In genomic region chr4:58133610-58134309, GRCm38 (mm10) we compare ENCODE assay signal across 24 mouse cellular contexts.
A peak's percentile ranks its signal among the peaks of the same experiment; 100 is the strongest.
DNase-seq lines count a peak whose midpoint lies in the region; ATAC-seq and TF ChIP-seq lines count a peak whose summit lies in the region.
"Had no signal": no experiment of that assay in that cellular context is flagged by ENCODE, and none has a peak within 500 bp of the region (broad histone marks: within the 10 kb centered on the region; RNA-seq: fewer than 3 reads in every experiment).

No protein-coding gene starts in this region.

- no peaks in the 10 kb centered on the region for H3K79me2 ChIP-seq in heart, adult 2 months (replicated peaks; ENCODE audit: control insufficient read depth, insufficient read depth, low read length)

- no peak overlapping the region for H3K27ac ChIP-seq in heart, adult 2 months
- H3K27ac ChIP-seq in lung, embryonic 16.5 days (ENCODE audit: low read length): peak overlapping the region; percentile 34; the same call in 1 of the 2 replicates
- H3K27ac ChIP-seq in forebrain, postnatal 0 days (ENCODE audit: low read depth, low read length): no peak overlapping the region
- H3K27ac ChIP-seq: embryonic facial prominence, embryonic 10.5 days; heart, embryonic 15.5 days; kidney, postnatal 0 days; liver, embryonic 13.5 days; macrophage; stomach, postnatal 0 days had no signal

- H3K4me2 ChIP-seq in lung, embryonic 16.5 days (ENCODE audit: low read depth, low read length): no peak overlapping the region
- no peak overlapping the region for H3K4me2 ChIP-seq in forebrain, postnatal 0 days (ENCODE audit: low read depth)
- H3K4me2 ChIP-seq: heart, embryonic 15.5 days; liver, embryonic 13.5 days had no signal

- no peaks in the 10 kb centered on the region for H3K36me3 ChIP-seq in heart, adult 2 months (ENCODE audit: control insufficient read depth, insufficient read depth, low read length)
- H3K36me3 ChIP-seq in lung, embryonic 16.5 days (ENCODE audit: control insufficient read depth, insufficient read depth, low read length): no peaks in the 10 kb centered on the region
- H3K36me3 ChIP-seq in forebrain, postnatal 0 days (ENCODE audit: insufficient read depth): no peaks in the 10 kb centered on the region
- H3K36me3 ChIP-seq: embryonic facial prominence, embryonic 10.5 days; heart, embryonic 15.5 days; liver, embryonic 13.5 days had no signal

- no peak overlapping the region for H3K9ac ChIP-seq in heart, adult 2 months (ENCODE audit: low read depth, low read length)
- H3K9ac ChIP-seq in lung, embryonic 16.5 days (ENCODE audit: low read length): no peak overlapping the region
- H3K9ac ChIP-seq in forebrain, postnatal 0 days: no peak overlapping the region
- H3K9ac ChIP-seq: heart, embryonic 15.5 days; liver, embryonic 13.5 days had no signal

- TF ChIP-seq CTCF in heart, adult 2 months (IDR thresholded peaks at IDR 0.05): no peak
- no peak for TF ChIP-seq CTCF in forebrain, postnatal 0 days (IDR thresholded peaks at IDR 0.05; ENCODE audit: low read depth)

- TF ChIP-seq EP300 in heart, adult 2 months (IDR thresholded peaks at IDR 0.05; ENCODE audit: insufficient read depth, low read depth, low read length): no peak

- TF ChIP-seq POLR2A in heart, adult 2 months (IDR thresholded peaks at IDR 0.05; ENCODE audit: insufficient read depth, low read depth, low read length): no peak

- intact Hi-C loops in heart, adult 2 months (cut with DNase I): no loop called here

- DNase-seq in heart, adult 11 months: peak; percentile 77
- no peak for DNase-seq in heart, adult 2 months
- no peak for DNase-seq in lung, adult 18-20 months
- peak; percentile 12 for DNase-seq in adipocyte (ENCODE audit: low spot score)
- DNase-seq in forebrain, postnatal 0 days: peak; percentile 3
- DNase-seq in right cerebral cortex, postnatal 25 days: no peak
- DNase-seq: adrenal gland, postnatal 14 days; B cell, adult 2 months; cerebellum, adult 8-10 months; gastrocnemius, postnatal 36 days; heart, postnatal 36 days; kidney, adult 2 months; layer of hippocampus, adult 9-11 months; liver, embryonic 13.5 days; thymus, adult 2 months; thymus, postnatal 4 days had no signal

- ATAC-seq in lung, embryonic 16.5 days (ENCODE audit: low read depth): peak; percentile 80
- no peak for ATAC-seq in forebrain, postnatal 0 days
- ATAC-seq: activated CD4-positive, CD25-positive, alpha-beta regulatory T cell, adult 4 months; midbrain, embryonic 16.5 days had no signal

- no peaks in the 10 kb centered on the region for H3K27me3 ChIP-seq in heart, adult 2 months (ENCODE audit: control insufficient read depth, insufficient read depth, low read length)
- no peaks in the 10 kb centered on the region for H3K27me3 ChIP-seq in lung, embryonic 16.5 days (ENCODE audit: control insufficient read depth, insufficient read depth, low read depth, low read length)
- peaks cover 5% of the 10 kb centered on the region for H3K27me3 ChIP-seq in forebrain, postnatal 0 days (ENCODE audit: insufficient read depth, low read length)
- H3K27me3 ChIP-seq: heart, embryonic 15.5 days; liver, embryonic 13.5 days had no signal

- H3K9me3 ChIP-seq in lung, embryonic 16.5 days (ENCODE audit: control insufficient read depth, low read length): no peaks in the 10 kb centered on the region
- no peaks in the 10 kb centered on the region for H3K9me3 ChIP-seq in forebrain, postnatal 0 days (ENCODE audit: low read length)
- H3K9me3 ChIP-seq: embryonic facial prominence, embryonic 10.5 days; heart, embryonic 15.5 days; liver, embryonic 13.5 days had no signal

- no peak overlapping the region for H3K4me3 ChIP-seq in heart, adult 2 months
- no peak overlapping the region for H3K4me3 ChIP-seq in lung, embryonic 16.5 days (ENCODE audit: low read length)
- H3K4me3 ChIP-seq in forebrain, postnatal 0 days (ENCODE audit: low read depth, low read length): no peak overlapping the region
- H3K4me3 ChIP-seq: embryonic facial prominence, embryonic 10.5 days; heart, embryonic 15.5 days; liver, embryonic 13.5 days had no signal

- 65% methylated on average over 1 of the region's 1 CpGs for WGBS in heart, adult 2 months
- WGBS in lung, embryonic 16.5 days: 34% methylated on average over 1 of the region's 1 CpGs
- 17% methylated on average over 1 of the region's 1 CpGs for WGBS in forebrain, postnatal 0 days

- H3K4me1 ChIP-seq in heart, adult 2 months (ENCODE audit: control insufficient read depth, insufficient read depth, low read length): no peaks in the 10 kb centered on the region
- no peaks in the 10 kb centered on the region for H3K4me1 ChIP-seq in lung, embryonic 16.5 days (replicated peaks; ENCODE audit: control insufficient read depth, insufficient read depth, low read length)
- H3K4me1 ChIP-seq in forebrain, postnatal 0 days (ENCODE audit: insufficient read depth): no peaks in the 10 kb centered on the region
- H3K4me1 ChIP-seq: embryonic facial prominence, embryonic 10.5 days; heart, embryonic 15.5 days; liver, embryonic 13.5 days had no signal

Comparison
In these comparisons a context has a peak if more than half of its experiments do, and no peak if none do; other contexts are left out.
1. DNase-seq: peak in heart, adult 11 months (single experiment), adipocyte (single experiment) and forebrain, postnatal 0 days (single experiment); none in heart, adult 2 months (0 of 2), lung, adult 18-20 months (0 of 2) and right cerebral cortex, postnatal 25 days (single experiment).